Mouse (Mus musculus) splenic B cell, adult 2 months (primary cell): ENCODE measurements around the gene Ttll5.

Experiments
- DNase-seq: peaks from one replicate; pipeline ENCODE4 v3.0.0-alpha.2; 2011; ENCODE audit warnings: low read depth, low spot score
- H3K27me3 ChIP-seq: 2 replicates; pipeline ENCODE4 v1.6.1; 2012; ENCODE audit warnings: mild to moderate bottlenecking, low read length, moderate library complexity, mixed read lengths; ENCODE audit not compliant: control insufficient read depth, poor library complexity, insufficient read depth, severe bottlenecking
- H3K36me3 ChIP-seq: 2 replicates; pipeline ENCODE4 v1.6.1; 2012; ENCODE audit warnings: mild to moderate bottlenecking, low read length, moderate library complexity, mixed read lengths; ENCODE audit not compliant: control insufficient read depth, poor library complexity, insufficient read depth, severe bottlenecking

The Ttll5 gene

GRCm38 (mm10) chr12:85859511-85860189 is 35.2 kb downstream of the Ttll5 start:
- H3K36me3 ChIP-seq, result peaks cover 2% of the 10 kb centered on the region; the same call in 1 of the 2 replicates
- H3K27me3 ChIP-seq, result no peaks in the 10 kb centered on the region
- no peak for DNase-seq

GRCm38 (mm10) chr12:85862514-85862913 is 38.1 kb downstream of the Ttll5 start:
- H3K27me3 ChIP-seq, result no peaks in the 10 kb centered on the region
- DNase-seq, result no peak
- peaks cover 2% of the 10 kb centered on the region; the same call in 1 of the 2 replicates for H3K36me3 ChIP-seq

GRCm38 (mm10) chr12:85865526-85865925 is 41.1 kb downstream of the Ttll5 start:
- Histone ChIP-seq H3K36me3 (no peaks in the 10 kb centered on the region), H3K27me3 (no peaks in the 10 kb centered on the region)
- peak; percentile 65 for DNase-seq

GRCm38 (mm10) chr12:85866624-85867023 is 42.2 kb downstream of the Ttll5 start:
- DNase-seq, result no peak
- Histone ChIP-seq H3K36me3 (no peaks in the 10 kb centered on the region), H3K27me3 (no peaks in the 10 kb centered on the region)

GRCm38 (mm10) chr12:85867125-85867524 is 42.7 kb downstream of the Ttll5 start:
- Histone ChIP-seq H3K27me3 (no peaks in the 10 kb centered on the region), H3K36me3 (no peaks in the 10 kb centered on the region)
- DNase-seq, result peak; percentile 49

GRCm38 (mm10) chr12:85869423-85869822 is 45.0 kb downstream of the Ttll5 start:
- no peak for DNase-seq
- Histone ChIP-seq H3K36me3 (no peaks in the 10 kb centered on the region), H3K27me3 (no peaks in the 10 kb centered on the region)

GRCm38 (mm10) chr12:85879631-85880314 is 55.3 kb downstream of the Ttll5 start:
- DNase-seq, result no peak
- H3K36me3 ChIP-seq, result no peaks in the 10 kb centered on the region
- H3K27me3 ChIP-seq, result no peaks in the 10 kb centered on the region

- H3K27me3 ChIP-seq, result no peaks in the 10 kb centered on the region
- no peaks in the 10 kb centered on the region for H3K36me3 ChIP-seq
- DNase-seq, result no peak
These were observed 60.6 kb downstream of the Ttll5 start for GRCm38 (mm10) chr12:85885024-85885423.

GRCm38 (mm10) chr12:85890054-85890453 is 65.6 kb downstream of the Ttll5 start:
- DNase-seq, result no peak
- Histone ChIP-seq H3K27me3 (no peaks in the 10 kb centered on the region), H3K36me3 (no peaks in the 10 kb centered on the region)

- no peaks in the 10 kb centered on the region for H3K27me3 ChIP-seq
- peaks cover 2% of the 10 kb centered on the region; the same call in 1 of the 2 replicates for H3K36me3 ChIP-seq
- DNase-seq, result no peak
These were observed 79.5 kb downstream of the Ttll5 start for GRCm38 (mm10) chr12:85903986-85904385.

- Histone ChIP-seq H3K27me3 (no peaks in the 10 kb centered on the region), H3K36me3 (peaks cover 2% of the 10 kb centered on the region; the same call in 1 of the 2 replicates)
- no peak for DNase-seq
These were observed 81.2 kb downstream of the Ttll5 start for GRCm38 (mm10) chr12:85905666-85906065.

- DNase-seq, result no peak
- Histone ChIP-seq H3K36me3 (peaks cover 2% of the 10 kb centered on the region; the same call in 1 of the 2 replicates), H3K27me3 (no peaks in the 10 kb centered on the region)
These were observed 83.4 kb downstream of the Ttll5 start for GRCm38 (mm10) chr12:85907896-85908295.

- Histone ChIP-seq H3K27me3 (no peaks in the 10 kb centered on the region), H3K36me3 (peaks cover 2% of the 10 kb centered on the region; the same call in 1 of the 2 replicates)
- no peak for DNase-seq
These were observed 86.4 kb downstream of the Ttll5 start for GRCm38 (mm10) chr12:85910811-85911210.

GRCm38 (mm10) chr12:85912712-85913504 is 88.4 kb downstream of the Ttll5 start:
- no peaks in the 10 kb centered on the region for H3K27me3 ChIP-seq
- DNase-seq, result peak; percentile 72
- H3K36me3 ChIP-seq, result peaks cover under 1% of the 10 kb centered on the region; the same call in 1 of the 2 replicates

- no peak for DNase-seq
- Histone ChIP-seq H3K27me3 (no peaks in the 10 kb centered on the region), H3K36me3 (peaks cover 2% of the 10 kb centered on the region)
These were observed 102.4 kb downstream of the Ttll5 start for GRCm38 (mm10) chr12:85926897-85927296.
